Mouse (Mus musculus) liver, adult 2 months (tissue): Measurements from ENCODE around the gene Kdm6b.

Experiments
- CTCF ChIP-seq: fragments of 200-500 bp; IDR thresholded peaks from 2 replicates; pipeline ENCODE4 v1.5.1; 2011; ENCODE audit warnings: low read depth, low read length, control low read depth
- POLR2A ChIP-seq: fragments of 200-500 bp; IDR thresholded peaks from 2 replicates; pipeline ENCODE4 v1.6.1; 2011; ENCODE audit warnings: low read length, control low read depth; ENCODE audit not compliant: insufficient read depth; ENCODE audit errors: extremely low read depth

- no peak for TF ChIP-seq POLR2A
- no peak for TF ChIP-seq CTCF
Measured at GRCm38 (mm10) chr11:69362479-69362878, 51.0 kb downstream of the Kdm6b start.
